Mouse (Mus musculus) spleen, adult 2 months (tissue): Measurements from ENCODE around the gene Dock4.

Source experiments
- CTCF ChIP-seq: fragments of 200-500 bp; IDR thresholded peaks from 2 replicates; pipeline ENCODE4 v1.5.1; 2011; ENCODE audit warnings: mild to moderate bottlenecking, inconsistent platforms; ENCODE audit not compliant: insufficient read depth, insufficient read length, insufficient replicate concordance; ENCODE audit errors: extremely low read depth
- POLR2A ChIP-seq: fragments of 200-500 bp; IDR thresholded peaks from 2 replicates; pipeline ENCODE4 v1.6.1; 2011; ENCODE audit warnings: low read depth, low read length, inconsistent platforms

GRCm38 (mm10) chr12:40825935-40826460 lies 380.2 kb downstream of the Dock4 start:
- TF ChIP-seq CTCF (no peak), POLR2A (no peak)
